Mouse (Mus musculus): ENCODE results near the gene Topbp1. TPM values are rescaled to one million over a fixed set of nuclear protein-coding genes. Genes with fewer than 3 reads are reported as not detected.

Gene Topbp1
- total RNA-seq, 2 experiments from 2014 or later: 154 to 211 TPM

- no peak for ATAC-seq (replicated peaks; ENCODE audit: poor library complexity, severe bottlenecking)
These were observed 78.6 kb downstream of the Topbp1 start for GRCm38 (mm10) chr9:103383576-103383975.

- ATAC-seq (replicated peaks; ENCODE audit: poor library complexity, severe bottlenecking): no peak
These were observed 79.3 kb downstream of the Topbp1 start for GRCm38 (mm10) chr9:103384141-103384796.

DNA sequence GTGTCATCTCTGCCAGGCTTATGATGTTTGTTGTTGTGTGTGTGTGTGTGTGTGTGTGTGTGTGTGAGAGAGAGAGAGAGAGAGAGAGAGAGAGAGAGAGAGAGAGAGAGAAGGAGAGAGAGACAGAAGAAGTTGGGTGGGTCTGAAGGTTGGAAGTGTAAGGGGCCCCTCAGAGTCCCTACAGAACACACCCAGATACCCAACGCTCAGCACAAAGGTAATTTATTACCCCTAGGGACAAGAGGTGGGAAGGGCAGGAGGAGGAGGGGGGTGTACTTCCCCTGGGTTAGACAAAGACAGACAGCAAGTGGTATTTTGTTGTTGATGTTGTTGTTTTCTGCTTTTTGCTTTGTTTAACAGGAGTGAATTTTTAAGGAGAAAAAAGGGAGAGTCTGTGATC, 80.6 kb downstream of the Topbp1 start:
- no peak for ATAC-seq (replicated peaks; ENCODE audit: poor library complexity, severe bottlenecking)

DNA sequence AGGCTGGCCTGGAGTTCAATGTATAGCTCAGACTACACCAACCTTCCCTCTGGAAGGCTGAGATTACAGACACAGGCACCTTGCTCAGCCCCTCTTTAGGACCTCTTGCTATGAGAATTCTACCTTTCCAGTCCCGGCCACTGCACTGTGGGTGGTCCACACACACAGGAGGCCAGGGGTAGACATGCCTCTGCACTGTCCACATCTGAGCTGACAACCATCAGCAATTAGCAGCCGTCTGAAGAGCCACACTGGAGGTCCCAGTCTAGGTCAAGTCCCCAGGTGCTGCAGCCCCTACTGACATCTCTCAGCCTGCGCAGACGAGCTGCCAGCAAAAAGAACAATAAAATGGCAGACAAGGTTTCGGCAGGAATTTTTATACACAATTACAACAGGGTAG, 81.6 kb downstream of the Topbp1 start:
- no peak for ATAC-seq (replicated peaks; ENCODE audit: poor library complexity, severe bottlenecking)

DNA sequence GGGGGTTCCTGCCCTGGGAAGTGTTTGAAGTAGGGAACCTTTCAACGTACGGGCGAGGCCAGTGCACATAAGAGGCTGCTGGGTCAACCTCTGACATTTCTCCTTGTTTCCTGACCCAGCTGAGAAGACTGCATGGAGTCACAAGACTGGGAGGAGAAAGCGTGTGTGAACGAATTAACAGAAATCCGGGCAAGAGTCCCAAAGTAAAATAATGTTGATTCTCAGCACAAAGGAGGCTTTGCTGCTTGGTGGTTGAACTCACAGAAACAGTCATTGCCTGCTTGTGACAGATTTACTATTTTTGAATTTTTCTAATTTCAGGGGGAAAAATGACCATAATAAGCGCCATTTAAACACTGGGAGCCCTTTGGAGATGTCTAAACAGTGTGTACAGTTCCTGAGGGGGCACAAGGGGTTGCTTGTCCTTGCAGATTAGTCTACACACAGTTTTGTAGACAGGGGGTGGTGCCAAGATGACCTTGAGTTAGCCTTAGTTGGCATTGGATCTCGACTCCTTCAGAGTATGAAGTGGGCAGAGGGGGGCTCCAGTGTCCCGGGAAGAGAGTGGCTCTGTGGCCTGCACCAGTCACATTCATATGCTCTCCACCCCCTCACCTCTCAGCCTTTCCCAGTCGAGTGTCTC, 82.1 kb downstream of the Topbp1 start:
- ATAC-seq (replicated peaks; ENCODE audit: poor library complexity, severe bottlenecking): no peak

DNA sequence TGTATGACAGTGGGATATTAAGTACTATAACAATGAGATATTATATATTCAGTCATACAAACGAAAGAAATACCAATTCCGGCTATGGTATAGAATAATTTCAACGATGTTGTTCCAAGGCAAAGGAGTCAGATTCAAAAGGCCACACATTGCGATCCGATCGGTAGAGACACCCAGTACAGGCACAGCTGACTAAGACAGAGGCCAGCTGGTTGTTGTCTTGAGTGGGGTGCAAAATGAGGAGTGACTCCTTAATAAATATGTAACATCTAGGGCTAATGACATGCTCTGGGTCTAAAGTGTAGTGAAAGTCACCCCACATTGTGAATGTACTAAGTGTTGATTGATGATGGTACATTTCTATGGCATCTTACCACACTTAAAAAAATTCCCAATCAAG, 84.2 kb downstream of the Topbp1 start:
- ATAC-seq (replicated peaks; ENCODE audit: poor library complexity, severe bottlenecking): no peak

DNA sequence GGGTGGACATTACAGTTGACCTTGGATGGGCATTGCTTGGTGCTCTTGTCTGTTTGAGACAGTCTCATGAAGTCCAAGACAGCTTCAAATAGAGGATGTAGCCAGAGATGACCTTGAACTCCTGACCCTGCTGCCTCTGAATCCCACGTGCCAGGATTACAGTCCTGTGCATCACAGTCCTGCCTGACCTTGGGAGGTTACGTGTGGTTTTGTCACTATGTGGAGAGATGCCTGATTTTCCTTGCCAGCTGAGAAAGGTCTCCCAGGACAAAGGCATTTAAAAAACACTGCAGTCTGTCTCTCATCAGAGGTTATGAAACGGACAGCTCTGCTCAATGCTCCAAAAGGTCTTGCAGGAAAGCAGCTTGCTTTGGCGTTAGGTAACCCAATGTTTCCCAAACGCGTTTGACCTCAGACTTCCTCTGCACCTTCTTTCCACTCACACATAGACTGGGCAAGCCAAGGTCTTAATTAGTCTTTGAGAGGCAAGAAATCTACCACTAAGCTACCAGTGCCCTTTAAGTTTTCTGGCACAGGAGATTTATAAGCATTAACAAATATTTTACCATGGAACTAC, 86.9 kb downstream of the Topbp1 start:
- ATAC-seq (replicated peaks; ENCODE audit: poor library complexity, severe bottlenecking): peak; percentile 44

GRCm38 (mm10) chr9:103393256-103393655, 88.2 kb downstream of the Topbp1 start:
- ATAC-seq (replicated peaks; ENCODE audit: poor library complexity, severe bottlenecking): no peak

GRCm38 (mm10) chr9:103398509-103399157, 93.6 kb downstream of the Topbp1 start:
- ATAC-seq (replicated peaks; ENCODE audit: poor library complexity, severe bottlenecking): no peak

Other genes with a start within 250 kb of the Topbp1 start
- gene Rab6b, start 193.4 kb upstream of the Topbp1 start, total RNA-seq (2014; fragmentation: Nextera tagmentation): 0.11 and 0.23 TPM in 2 replicates
- gene Rab6b, start 193.4 kb upstream of the Topbp1 start, total RNA-seq (2017): 0.15 and 0.17 TPM in 2 replicates
- 34.0 and 34.8 TPM in 2 replicates for gene Srprb, start 103.1 kb upstream of the Topbp1 start, total RNA-seq (2014; fragmentation: Nextera tagmentation)
- 24.4 and 24.6 TPM in 2 replicates for gene Srprb, start 103.1 kb upstream of the Topbp1 start, total RNA-seq (2017)
- gene Gm20425, start 74.9 kb upstream of the Topbp1 start, total RNA-seq (2014; fragmentation: Nextera tagmentation): 0.17 TPM in 1 of 2 replicates, not detected in the other
- 1.4 TPM in 1 of 2 replicates, not detected in the other for gene Gm20425, start 74.9 kb upstream of the Topbp1 start, total RNA-seq (2017)
- 83.7 and 112 TPM in 2 replicates for gene Trf, start 74.8 kb upstream of the Topbp1 start, total RNA-seq (2014; fragmentation: Nextera tagmentation)
- gene Trf, start 74.8 kb upstream of the Topbp1 start, total RNA-seq (2017): 98.7 and 115 TPM in 2 replicates
- not detected in 2 replicates for gene 1300017J02Rik, start 133 bp upstream of the Topbp1 start, total RNA-seq (2014; fragmentation: Nextera tagmentation)
- 0.04 TPM in 1 of 2 replicates, not detected in the other for gene 1300017J02Rik, start 133 bp upstream of the Topbp1 start, total RNA-seq (2017)
- 111 and 118 TPM in 2 replicates for gene Cdv3, start 60.6 kb downstream of the Topbp1 start, total RNA-seq (2014; fragmentation: Nextera tagmentation)
- gene Cdv3, start 60.6 kb downstream of the Topbp1 start, total RNA-seq (2017): 171 and 197 TPM in 2 replicates
- gene Bfsp2, start 175.2 kb downstream of the Topbp1 start, total RNA-seq (2014; fragmentation: Nextera tagmentation): 3.1 TPM in 1 of 2 replicates, not detected in the other
- 1.2 TPM in 1 of 2 replicates, not detected in the other for gene Bfsp2, start 175.2 kb downstream of the Topbp1 start, total RNA-seq (2017)